Mouse (Mus musculus): Measurements from ENCODE around the gene Gm973. TPM values are rescaled to one million over a fixed set of nuclear protein-coding genes. Genes with fewer than 3 reads are reported as not detected.
"Not testable (repeated sequence)": the region's sequence is repeated elsewhere in the genome, so short reads cannot be mapped to it uniquely, and the experiment has no call there.

The Gm973 gene
- total RNA-seq, 2 experiments from 2014 or later, result 14.8 to 15.1 TPM

DNA sequence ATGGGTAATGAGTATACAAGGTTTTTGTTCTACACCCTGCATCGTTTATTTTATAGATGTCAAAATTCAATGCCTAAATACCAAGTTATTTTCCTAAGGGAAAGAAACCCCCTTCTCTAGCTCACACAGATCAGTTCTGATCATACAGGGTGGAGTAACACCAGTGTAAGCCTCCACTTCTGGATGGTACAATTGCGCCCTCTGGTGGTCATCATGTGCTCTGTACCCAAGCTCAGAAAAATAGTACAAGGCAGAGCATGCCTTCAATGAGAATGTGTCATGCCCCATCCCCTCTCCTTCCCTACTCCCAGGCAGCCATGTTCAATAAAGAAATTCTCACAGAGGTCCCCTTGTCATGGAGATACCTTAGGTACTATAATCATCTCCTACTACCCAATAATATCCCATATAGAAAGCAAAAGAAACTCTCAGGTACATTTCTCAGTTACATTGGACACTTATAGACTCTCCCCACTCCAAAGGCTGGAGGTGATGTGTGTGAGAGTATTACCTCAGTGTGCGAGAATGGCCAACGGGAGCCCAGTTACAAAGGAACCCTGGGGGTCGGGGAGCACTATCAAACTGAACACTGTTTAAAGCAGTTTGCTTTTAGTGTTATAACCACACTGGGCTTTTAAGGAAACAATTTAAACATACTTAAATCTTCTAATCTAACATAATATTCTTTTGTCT lies 107.4 kb downstream of the Gm973 start:
- DNase-seq (ENCODE audit: low spot score in 2 of 2), result peak; percentile 41 to 86

DNA sequence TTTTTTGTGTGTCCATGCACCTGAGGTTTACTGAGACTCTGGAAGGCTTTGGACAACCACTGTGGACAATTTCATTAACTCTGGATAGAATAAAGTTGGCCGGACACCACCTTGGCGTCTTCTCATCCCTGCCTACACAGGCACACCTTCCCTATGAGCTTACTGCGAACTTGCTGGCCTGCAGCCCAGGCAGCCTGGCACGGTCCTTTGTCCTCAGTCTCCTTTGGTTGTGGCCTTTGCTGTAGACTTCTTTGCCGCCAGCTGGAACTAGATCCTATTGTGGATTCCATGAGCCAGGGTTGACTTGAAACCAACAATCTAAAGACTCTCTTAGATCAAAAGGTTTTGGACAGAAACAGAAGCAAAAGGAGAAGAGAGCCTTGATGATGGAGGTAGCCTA lies 109.3 kb downstream of the Gm973 start:
- DNase-seq (ENCODE audit: low spot score in 2 of 2), result no peak

DNA sequence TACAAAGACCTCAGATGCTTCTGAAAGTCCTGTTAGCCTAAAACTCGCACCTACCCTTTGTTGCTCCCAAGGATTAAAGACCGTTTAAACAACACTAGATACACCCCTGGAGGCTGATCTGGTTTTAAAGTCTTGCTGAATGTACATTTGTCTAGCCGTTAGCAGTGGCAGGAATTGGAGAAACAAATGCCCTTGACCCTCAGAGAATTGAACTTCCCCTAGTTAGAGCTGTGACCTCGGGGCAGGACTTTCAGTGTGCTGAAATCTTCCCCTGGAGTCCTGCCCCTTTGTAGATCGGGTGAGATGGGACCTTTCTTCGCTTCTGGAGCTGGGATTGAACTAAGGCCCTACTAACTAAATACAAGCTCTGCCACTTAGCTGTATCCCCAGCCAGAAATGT lies 113.1 kb downstream of the Gm973 start:
- DNase-seq (ENCODE audit: low spot score in 2 of 2), result no peak

DNA sequence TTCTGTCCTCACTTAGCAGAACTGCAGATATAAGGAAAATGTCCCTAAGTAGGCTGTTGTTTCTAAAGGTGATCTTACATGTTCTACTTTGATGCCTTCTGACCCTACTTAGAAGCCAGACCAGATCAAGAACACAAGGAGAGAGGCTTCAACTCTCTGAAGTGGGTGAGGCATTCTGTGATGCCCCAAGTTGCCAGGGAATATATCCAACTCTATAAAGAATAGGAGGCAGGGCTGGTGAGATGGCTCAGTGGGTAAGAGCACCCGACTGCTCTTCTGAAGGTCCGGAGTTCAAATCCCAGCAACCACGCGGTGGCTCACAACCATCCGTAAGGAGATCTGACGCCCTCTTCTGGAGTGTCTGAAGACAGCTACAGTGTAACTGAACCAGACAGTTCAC lies 114.3 kb downstream of the Gm973 start:
- DNase-seq (ENCODE audit: low spot score in 2 of 2), result not testable (repeated sequence)

DNA sequence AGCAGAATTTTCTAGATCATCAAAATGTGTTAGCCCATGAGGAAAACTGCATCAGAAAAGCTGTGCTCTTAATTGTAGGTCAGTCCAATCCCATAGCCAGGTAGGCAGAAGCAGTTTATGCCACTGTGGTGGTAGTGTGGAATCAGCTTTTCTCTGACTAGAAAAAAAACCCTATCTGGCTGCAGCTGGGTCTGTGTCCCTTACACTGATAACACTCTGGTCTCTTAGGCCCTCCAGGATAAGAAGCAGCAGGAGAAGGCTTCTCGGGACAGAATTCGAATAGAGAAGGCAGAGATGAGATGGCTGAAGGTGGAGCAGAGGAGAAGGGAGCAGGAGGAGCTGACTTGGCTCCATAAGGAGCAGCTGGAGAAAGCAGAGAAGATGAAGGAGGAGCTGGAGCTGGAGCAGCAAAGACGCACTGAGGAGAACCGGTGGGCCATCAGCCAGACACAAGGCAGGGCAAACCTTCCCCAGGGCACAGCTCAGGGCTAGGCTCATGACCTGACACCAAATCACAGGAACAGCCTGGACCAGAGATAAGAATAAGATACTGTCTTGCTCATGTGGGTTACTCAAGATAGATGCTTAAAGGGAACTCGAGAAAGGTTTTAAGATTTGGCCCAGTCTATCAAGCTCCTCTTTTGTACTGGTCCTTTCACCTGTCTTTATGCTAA lies 116.1 kb downstream of the Gm973 start:
- DNase-seq (ENCODE audit: low spot score in 2 of 2), result no peak

DNA sequence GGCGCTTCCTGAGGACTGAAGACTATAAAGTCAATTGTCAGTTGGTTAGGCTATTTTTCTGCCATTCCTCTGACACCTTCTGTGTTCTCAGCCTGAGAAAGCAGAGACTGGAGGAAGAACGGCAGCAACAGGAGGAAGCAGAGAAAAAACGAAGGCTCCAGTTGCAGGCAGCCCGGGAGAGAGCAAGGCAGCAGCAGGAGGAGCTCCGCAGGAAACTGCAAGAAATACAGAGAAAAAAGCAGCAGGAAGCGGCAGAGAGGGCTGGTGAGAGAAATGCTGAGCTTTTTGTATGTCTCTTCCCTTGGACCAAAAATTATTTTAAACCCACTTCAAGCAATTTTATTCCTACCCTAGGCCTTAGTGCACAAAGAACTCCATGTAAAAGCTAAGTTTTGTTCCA lies 117.0 kb downstream of the Gm973 start:
- no peak for DNase-seq (ENCODE audit: low spot score in 2 of 2)

DNA sequence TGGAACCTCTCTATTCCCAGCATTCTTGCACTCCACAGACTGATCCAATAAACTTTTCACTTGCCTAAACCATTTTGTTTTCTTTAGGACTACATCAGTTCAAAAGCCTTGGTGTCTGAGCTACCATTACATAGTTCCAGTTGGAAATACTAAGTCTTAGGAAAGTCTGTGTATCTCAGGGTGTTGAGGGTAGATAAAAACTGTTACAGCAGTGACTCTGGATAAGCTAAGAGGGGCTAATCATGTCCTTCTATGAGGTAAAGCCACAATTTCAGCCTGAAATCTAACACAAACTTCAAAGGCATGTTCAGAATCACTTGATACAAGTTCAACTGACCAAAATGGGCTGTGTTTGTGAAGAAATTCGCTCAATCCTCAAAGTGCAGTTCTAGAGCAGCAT lies 120.3 kb downstream of the Gm973 start:
- DNase-seq (ENCODE audit: low spot score in 2 of 2), result no peak

DNA sequence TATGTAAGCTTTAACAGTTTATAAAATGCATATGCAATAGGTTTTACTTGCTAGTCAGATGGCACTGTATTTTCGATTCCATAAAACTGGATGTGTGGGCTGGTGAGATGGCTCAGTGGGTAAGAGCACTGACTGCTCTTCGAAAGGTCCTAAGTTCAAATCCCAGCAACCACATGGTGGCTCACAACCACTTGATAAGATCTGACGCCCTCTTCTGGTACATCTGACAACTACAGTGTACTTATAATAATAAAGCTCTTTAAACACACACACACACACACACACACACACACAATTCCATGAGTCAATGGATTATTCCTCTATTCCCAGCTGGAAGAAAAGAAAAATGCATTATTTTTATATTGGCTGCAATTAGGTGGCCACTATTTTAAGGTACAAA lies 122.3 kb downstream of the Gm973 start:
- DNase-seq (ENCODE audit: low spot score in 2 of 2), result no peak

DNA sequence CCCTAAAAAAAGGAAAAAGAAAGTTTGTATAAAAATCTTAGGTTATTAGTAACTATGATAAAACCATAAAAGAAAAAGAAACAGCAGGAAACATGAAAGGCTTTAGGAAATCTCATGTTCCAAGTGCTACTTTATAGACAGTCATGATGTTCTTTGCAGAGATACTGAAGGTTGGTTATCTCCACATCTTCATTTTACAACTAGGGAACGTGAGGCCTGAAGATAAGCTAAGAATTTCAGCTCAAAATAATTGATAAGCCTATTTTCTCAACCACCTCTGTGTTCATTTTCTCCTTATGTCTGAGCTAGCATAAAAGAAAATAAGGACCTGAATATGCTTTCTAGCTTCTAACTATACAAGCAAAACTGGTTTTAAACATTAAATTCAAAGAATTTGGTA lies 126.4 kb downstream of the Gm973 start:
- no peak for DNase-seq (ENCODE audit: low spot score in 2 of 2)

DNA sequence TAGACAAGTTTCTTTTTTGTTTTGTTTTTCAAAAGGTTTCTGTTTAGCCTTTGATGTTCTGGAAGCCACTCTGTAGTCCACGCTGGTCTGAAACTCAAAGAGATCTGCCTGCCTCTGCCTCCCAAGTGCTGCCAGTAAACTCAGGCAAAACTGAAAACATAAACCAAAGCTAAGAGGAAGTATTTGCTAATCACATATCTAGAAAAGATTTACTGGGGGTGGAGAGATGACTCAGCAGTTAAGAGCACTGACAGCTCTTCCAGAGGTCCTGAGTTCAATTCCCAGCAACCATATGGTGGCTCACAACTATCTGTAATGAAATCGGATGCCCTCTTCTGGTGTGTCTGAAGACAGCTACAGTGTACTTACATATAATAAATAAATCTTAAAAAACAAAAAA lies 130.4 kb downstream of the Gm973 start:
- DNase-seq (ENCODE audit: low spot score in 2 of 2), result not testable (repeated sequence)

DNA sequence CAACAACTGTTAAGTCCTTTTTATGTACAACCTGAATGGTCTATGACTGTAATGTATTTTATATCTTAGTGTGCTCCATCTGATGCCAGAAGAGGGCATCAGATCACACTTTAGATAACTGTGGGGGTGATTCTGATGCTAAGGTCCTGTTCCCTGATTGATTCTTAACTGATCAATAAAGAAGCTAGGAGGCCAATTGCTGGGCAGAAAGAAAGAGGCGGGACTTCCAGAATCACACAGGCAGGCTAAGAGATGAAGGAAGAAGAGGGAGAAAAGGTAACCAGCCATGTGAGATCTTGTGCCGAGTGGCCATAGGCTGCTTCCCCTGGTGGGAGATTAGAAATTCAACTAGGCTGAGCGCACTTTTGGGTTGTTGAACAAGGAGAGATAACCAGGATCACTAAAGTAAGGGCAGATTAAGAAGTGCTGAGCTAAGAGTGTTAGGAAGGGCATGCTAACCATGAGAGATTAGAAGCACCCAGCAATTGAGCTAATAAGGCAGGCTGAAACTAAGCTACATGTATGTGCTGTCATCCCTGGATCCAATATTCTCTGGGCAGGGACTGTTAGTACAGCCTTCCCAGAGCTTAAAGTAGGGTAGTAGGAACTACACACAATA lies 135.2 kb downstream of the Gm973 start:
- no peak for DNase-seq (ENCODE audit: low spot score in 2 of 2)

DNA sequence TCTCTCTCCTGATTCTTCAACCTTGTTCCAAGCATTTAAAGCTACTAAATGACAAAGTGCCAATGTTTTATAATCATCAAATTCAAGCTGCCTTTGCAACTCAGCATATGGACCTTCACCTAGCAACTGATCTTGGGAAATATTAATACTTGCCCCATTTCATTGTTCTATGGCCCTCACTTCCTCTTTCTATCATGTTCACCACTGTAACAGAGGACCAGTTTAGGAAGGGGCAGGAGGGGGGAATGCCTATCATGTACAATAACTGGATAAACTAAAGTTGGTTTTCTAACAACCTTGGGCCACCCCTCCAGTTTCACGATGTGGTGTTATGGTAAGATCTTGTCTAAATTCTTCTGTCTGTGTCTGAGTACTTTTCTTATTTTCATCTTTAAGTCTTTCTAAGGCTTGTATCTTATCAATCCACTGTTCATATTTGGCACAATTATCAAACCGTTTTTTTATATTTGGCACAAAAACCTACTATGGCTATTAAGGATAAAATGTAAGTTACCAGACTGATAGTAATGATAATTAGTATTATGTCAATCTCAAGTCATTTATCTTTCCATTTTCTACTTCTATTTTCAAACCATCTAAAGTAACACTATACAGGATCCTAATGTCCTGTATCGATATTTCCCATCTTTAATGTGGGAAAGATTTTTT lies 137.3 kb downstream of the Gm973 start:
- no peak for DNase-seq (ENCODE audit: low spot score in 2 of 2)

DNA sequence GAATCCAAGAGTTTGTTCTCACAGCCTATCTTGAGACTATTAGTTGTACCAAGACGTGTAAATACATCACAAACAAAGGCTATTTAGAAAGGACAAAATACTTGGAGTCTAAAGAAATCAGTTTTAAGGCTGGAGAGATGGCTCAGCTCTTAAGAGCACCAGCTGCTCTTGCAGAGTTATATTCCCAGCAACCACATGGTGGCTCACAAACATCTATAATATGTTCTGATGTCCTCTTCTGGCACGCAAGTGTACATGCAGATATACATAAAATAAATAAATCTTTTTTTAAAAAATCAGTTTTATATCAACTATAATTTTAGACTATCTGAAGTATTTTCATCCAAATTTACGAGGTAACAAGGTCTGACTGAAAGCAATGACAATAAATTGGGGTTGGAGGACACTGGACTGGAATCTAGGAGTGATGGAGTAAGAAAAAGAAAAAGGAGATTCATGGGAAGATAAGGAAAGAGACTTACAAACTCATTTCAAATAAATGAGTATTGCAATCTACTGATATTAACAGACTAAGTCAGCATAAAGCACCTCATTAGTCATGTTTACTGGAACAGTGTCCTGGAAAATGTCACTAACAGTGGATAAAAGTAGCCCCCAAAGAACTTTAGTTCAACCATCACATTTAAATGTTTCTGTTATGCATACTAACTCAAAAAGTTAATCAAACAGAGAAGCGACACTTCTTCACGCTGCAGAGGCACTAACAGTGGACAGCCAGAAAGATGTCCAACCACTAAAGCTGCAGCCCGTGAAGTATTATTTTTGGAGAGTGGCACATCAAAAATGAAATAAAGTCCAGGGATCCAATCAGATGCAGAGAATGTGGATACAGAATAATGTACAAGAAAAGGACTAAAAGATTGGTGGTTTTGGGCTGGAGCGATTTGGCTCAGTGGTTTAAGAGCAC lies 140.4 kb downstream of the Gm973 start:
- no peak for DNase-seq (ENCODE audit: low spot score in 2 of 2)

DNA sequence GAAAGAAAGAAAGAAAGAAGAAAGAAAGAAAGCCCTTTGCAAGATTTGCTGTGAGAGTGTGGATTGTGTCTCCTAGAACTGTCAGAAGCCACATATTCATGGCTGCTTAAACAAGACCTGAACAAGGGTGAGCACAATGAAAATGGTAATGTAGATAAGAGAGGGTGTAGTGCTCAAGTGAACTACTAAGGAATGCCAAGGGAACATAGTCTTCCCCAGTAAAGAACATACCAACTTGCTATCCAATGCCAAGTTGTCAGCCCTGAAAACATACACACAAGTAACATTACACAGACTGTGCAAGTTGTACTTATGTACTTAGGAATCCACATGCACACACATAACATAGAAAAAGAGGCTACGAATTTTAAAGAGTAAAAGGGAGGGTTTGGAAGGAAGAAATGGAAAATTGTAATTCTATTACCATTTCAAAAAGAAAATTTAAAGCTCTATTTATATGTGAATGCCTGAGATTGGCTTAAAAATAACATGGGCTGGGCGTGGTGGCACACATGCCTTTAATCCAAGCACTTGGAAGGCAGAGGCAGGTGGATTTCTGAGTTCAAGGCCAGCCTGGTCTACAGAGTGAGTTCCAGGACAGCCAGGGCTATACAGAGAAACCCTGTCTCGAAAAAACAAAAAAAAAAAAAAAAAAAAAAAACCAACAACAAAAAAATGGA lies 147.5 kb downstream of the Gm973 start:
- no peak for DNase-seq (ENCODE audit: low spot score in 2 of 2)

DNA sequence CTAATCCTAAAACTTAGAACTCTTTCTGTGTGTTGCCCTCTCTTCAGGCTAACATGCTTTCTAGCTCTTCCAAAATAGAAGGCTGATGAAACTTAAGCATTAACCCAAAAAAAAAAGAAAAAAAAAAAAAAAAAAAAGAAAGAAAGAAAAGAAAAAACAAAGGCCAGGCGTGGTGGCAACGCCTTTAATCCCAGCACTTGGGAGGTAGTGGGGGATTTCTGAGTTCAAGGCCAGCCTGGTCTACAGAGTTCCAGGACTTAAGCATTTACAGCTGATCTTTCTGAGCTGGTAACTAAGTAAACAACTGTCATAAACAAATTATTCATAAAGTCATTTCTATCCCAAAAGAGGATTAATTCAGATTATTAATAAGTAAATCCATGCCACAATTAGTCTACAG lies 152.8 kb downstream of the Gm973 start:
- no peak for DNase-seq (ENCODE audit: low spot score in 2 of 2)

DNA sequence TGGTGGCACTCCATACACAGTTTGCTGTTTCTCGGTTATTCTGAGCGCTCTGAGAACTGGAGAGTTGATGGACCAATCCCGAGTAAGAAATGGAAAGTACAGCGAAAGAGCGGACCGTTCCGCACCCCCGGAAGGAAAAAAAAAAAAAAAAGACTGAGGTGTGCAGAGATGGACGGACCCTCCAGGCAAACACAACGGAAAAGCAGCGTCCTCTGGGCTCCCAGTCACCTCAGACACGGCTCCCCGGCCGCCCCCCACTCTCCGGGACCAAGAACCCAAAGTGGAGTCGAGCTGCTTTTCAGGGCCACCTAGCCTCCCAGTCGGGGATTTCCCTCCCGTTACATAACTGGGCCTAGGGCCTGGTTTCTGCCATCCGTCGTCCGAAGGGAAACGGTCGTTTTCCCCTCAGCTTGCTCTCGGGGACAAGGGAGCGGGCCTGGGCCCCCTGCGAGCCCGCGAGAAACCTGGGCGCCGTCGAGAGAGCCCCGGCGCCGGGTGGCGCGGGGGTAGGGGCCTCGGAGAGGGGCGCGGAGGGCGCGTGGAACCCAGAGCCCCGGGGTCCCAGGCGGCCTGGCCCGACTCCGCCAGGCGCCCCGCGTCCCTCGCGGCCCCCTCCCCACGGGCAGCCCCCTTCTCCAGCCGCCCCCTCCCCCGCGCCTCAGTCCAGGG lies 154.0 kb downstream of the Gm973 start:
- DNase-seq (ENCODE audit: low spot score in 2 of 2), result peak in 1 of 2 experiments; percentile 35

DNA sequence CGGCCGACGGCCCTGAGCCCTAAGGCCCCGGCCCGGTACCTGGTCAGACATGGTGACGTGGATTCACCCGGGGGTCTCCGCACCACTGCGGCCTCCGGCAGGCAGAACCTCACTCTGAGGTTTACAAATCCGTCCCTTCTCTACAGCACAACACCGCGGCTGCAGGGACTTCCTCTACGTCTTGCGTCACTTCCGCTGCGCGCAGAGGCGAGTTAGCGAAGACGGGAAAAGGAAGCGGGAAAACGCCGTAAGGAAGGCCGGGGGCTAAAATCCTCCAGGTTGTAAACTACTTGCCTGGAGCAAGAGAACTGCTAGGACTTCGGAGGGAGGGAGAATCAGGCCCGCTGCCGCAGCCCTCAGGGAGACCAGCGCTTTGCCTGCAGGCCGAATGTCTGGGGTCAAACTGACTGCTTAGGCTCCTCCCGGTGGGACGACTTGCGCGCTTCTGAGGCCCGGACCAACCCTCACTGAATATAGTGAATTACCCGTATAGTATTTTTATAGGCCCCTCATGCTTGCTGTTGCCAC lies 154.6 kb downstream of the Gm973 start, which contains the start of gene Sumo1:
TSS of gene Sumo1 (minus strand) at position 194 of the 528 bp plus-strand sequence.
- peak; percentile 85 to 93 for DNase-seq (ENCODE audit: low spot score in 2 of 2)

DNA sequence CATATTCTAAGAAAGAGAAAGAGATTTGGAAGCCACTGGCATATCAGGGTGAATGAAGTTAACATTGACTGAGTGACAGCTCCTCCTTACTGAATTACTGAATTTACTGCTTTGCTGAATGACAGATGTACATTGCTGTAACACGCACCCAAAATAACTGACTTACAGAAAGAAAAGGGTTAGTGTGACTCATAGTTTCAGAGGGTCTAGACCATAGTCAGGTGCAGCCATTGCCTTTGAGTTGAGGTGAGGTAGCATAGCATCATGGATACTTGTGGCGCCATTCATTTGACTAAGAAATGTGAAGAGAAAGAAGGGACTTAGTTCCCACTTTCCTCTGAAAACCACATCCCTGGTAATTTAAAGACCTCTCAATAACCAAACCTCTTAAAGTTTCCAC lies 157.6 kb downstream of the Gm973 start:
- no peak for DNase-seq (ENCODE audit: low spot score in 2 of 2)
